Mouse (Mus musculus): ENCODE data around the gene E2f3. TPM values are rescaled to one million over a fixed set of nuclear protein-coding genes. Genes with fewer than 3 reads are reported as not detected.

The E2f3 gene
- total RNA-seq, 2 experiments from 2014 or later: 24.2 to 25.6 TPM

DNA sequence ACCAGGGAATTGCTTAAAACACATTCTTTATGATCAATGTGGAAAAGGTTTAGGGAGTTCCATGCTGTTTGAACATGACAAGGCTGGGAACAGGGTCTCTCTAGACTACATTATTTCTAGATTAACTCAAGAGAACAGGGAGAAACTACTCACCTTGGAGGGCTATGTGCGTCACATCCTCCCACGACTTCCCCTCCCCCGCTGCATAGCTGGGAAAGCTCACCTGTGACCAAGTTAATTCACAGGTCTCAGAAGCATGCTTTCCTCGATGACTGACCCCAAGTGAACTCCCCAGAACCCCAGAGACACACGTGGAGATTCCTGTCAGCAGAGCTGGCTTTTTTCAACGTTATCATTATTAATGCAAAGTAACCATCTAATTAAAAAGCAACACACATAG is 47.1 kb downstream of the E2f3 start:
- no peak for DNase-seq (ENCODE audit: extremely low spot score in 1 of 2, low spot score in 1 of 2)

DNA sequence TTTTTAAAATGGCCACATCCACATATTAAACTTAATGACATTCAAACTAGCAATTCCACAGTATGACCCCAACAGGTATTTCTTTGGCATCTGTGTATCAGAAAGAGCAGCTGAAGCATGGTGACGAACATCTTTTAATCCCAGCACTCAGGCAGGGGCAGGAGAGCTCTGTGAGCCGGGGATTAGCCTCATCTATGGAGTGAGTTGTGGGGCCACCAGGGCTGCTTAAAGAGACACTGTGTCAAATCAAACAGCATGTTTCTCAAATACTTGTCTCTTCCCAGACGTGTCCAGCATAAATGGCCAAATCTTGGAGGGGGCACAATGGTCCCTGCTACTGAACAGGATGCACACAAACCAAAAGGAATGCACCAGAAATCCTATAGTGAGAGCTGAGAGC is 59.7 kb downstream of the E2f3 start:
- no peak for DNase-seq (ENCODE audit: extremely low spot score in 1 of 2, low spot score in 1 of 2)

DNA sequence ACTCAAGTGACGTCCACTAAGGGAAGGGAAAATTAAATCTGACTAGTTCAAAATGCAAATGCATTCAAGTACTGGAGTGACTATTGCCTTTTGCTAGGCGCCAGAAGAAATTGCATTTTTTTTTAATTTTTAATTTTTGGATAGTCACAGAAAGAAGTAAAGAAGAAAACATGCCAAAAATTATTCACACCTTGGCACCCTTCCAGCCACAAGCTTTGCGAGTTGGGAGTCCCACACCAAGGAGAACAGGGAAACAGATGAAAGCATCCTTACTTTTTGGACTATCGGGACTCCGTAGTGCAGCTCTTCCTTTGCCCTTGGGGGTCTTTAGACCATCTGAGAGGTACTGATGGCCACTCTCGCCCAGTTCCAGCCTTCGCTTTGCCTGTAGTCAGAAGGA is 66.0 kb downstream of the E2f3 start:
- DNase-seq (ENCODE audit: extremely low spot score in 1 of 2, low spot score in 1 of 2): no peak

DNA sequence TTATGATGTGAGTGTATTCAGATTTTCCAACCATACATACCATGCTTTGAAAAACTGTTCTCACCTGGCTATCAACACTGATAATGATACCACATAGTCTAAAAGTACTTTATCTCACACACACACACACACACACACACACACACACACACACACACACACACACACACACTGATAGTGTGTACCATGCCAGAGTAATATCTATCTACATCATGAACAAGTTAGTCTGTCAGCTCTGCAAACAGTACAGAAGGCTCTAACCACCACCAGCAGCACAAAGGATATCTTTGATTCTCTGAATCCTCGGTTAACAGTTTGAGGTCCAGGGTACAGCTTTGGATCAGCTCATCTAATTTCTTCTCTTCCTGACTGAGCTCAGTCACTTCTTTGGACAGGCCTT is 69.3 kb downstream of the E2f3 start:
- DNase-seq (ENCODE audit: extremely low spot score in 1 of 2, low spot score in 1 of 2): no peak

DNA sequence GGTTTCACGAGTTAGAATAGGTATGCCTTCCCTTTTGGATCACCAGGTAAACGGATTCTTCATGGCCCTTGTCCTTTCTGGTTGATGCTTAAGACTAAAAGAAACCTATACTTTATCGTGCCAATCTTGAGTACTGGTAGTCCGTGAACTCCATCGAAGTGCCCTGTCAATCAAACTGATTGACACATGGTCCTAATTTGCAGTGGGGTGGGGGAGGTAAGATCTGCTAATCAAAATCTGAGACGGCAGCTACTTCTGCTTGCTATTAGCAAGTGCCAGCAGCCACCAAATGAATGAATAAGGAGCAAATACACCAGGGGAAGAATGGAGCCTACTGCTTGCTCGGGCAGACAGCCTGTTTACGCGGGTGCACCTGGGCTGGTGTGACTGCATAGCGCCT is 72.3 kb downstream of the E2f3 start:
- DNase-seq (ENCODE audit: extremely low spot score in 1 of 2, low spot score in 1 of 2): no peak

DNA sequence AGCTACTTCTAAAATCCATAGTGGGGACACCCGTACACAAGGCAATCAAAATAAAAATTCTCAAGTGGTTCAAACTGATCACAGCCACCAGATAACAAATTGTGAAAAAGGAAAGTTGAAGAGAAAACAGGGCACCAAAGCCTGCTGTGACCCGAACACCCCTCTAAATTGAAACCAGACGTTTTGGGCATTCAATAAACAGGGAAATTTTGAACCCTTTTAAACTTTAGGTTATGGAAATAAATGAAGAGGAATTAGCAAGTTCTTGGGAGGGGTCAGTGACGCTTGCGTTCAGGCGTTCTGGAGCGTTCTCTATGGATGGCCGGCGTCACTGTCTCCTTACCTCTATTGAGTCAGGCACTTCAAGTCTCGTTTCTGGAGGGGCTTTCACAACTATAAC is 72.8 kb downstream of the E2f3 start:
- DNase-seq (ENCODE audit: extremely low spot score in 1 of 2, low spot score in 1 of 2): no peak

DNA sequence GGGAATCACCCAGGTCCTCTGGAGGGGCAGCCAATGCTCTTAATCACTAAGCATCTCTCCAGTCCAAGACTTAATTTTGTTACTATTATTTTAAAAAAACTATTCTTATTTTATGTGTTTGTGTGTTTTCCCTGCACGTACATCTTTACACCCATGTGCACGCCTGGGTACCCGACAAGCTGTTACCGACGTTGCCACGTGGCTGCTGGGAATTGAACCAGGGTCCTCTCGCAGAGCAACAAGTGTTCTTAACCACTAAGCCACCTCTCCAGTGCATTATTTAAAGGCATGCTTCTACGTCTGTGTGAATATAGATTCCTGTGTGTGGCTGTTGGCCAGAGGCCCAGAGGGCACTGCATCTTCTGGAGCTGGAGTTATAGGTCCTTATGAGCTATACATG is 73.6 kb downstream of the E2f3 start:
- DNase-seq (ENCODE audit: extremely low spot score in 1 of 2, low spot score in 1 of 2): no peak

DNA sequence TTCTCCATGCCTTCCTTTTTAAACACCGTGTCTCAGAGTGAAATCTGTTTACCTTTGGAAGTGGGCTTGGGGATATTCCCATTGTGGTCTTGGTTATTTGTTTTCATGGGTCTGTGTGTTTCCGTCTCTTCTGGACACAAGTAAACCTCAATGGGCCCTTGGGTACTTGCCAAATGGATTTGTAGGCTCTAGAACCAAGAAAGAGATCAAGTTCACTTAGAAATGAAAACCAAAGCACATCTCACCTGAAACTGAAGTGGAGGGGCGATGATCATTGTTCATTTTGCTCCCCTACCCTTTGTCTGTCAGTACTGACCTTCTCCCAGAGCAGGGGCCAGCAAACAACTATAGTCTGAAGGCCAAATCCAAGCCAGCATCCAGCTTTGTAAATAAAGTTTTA is 74.7 kb downstream of the E2f3 start:
- no peak for DNase-seq (ENCODE audit: extremely low spot score in 1 of 2, low spot score in 1 of 2)

DNA sequence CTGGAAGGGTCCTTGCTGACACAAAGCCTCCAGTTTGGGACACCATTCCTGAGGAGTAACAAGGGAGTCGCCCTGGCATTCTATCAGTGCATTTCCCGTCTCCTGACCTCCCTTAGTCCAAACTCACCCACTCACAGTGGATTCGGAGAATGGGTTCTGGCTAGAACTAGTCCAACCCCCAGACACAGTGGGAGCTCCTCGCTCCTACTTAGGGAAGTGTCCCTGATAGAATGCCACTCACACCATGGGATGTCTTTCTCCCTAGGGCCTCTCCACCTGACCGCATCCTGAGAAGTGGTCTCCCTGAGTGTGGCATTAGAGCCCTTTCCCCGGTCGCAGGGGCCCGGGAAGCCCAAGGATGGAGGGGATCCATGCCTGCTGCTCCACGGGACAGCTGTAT is 77.4 kb downstream of the E2f3 start:
- no peak for DNase-seq (ENCODE audit: extremely low spot score in 1 of 2, low spot score in 1 of 2)

DNA sequence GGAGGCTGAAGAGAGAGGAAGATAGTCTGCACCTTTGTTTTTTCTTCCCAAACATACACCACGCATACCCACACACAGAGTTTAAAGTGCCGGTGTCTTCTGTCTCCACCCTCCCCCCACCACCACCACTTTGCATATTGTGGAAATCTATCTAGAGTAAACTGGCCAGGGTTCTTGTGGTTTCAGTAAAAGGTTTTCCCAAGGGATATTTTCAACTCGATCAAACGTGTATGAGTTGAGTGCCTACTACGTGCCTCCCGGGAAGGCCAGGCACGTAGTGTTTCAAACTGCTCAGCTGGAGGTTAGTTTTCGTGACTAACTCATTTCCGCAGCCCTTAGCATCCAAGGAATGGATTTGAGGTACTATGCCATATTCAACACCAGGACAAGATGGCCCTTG is 77.9 kb downstream of the E2f3 start:
- no peak for DNase-seq (ENCODE audit: extremely low spot score in 1 of 2, low spot score in 1 of 2)

DNA sequence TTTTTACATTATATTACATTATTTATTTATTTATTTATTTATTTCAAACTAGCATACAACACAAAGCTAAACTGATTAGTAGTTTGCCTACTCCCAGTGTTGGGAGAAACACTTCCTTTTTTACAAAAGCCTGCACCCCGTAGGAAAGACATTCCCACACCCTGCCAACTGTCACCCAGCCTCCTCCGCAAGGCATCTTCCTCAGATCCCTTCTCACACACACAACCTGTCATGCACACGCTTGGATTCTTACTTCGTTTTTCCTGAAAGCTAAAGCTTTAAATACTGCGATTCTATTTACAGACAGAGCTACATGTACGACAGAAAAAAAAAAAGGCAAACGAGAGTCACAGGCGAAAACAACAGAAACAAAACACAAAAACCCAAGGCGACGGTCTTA is 79.1 kb downstream of the E2f3 start:
- no peak for DNase-seq (ENCODE audit: extremely low spot score in 1 of 2, low spot score in 1 of 2)

DNA sequence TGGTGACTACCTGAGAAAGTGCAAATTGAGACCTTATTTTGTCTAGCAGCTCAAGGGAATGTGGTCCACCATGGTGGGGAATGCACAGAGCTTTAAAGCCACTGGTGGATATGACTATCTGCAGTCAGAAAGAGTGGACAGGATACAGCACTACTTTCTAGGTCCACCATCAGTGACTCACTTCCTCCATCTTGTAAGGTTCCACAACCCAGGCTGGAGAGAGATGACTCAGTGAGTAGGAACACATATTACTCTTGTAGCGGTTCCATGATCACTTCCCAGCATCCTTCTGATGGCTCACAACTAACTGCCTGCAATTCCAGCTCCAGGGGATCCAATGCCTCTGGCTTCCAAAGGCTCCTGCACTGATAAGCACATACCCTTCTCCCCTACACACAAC is 82.5 kb downstream of the E2f3 start:
- DNase-seq (ENCODE audit: extremely low spot score in 1 of 2, low spot score in 1 of 2): no peak

DNA sequence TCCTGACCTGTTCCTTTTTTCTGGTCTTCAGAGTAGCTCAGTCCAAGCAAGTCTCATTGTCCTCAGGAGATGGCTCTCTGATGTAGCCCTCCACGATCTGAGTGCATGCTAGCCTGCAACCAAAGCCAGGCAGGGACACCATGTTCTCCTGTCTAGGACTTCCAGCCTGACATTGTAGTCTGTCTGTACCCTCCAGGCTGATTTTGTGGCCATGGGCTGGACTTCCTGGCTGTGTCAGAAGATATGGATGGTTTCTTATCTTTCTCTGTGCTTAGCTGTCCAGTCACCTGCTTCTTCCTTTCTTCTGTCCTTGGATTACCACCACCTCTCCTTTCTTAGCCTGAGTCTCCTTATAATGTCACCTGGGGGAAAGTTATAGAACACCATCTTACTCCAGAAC is 83.2 kb downstream of the E2f3 start:
- no peak for DNase-seq (ENCODE audit: extremely low spot score in 1 of 2, low spot score in 1 of 2)

DNA sequence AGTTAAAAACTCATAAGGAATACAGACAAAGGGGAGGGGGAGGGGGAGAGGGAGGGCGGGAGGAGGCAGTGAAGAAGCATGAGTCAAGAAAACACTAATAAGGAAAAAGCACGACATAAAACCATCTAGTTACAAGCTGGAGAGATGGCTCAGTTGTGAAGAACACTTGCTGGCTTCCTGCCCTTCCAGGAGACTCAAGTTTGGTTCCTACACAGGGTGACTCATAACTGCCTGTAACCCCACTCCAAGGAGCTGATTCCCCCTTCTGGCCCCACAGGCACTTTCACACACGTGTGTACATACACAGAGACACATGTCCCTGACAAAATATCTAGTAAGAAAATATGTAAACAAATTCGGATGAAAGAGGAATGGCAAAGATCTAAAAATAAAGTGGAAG is 84.2 kb downstream of the E2f3 start:
- DNase-seq (ENCODE audit: extremely low spot score in 1 of 2, low spot score in 1 of 2): no peak

DNA sequence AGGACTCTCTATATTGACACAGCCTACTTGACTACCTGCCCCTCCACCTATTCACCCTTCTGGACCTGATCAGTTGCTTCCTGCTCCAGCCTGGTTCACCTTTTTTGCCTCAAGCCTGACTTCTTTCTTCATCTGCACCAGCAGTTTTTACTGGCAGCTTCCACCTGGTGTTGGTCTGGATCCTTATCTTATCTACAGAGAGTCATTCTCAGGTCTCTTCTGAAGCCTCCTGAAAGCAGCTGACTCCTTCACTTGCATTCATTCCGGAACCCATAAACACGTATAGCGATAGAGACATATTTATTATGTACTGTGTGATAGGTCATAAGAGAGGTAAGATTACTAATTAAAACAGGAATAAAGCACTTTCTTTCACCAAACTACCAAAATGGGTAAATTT is 119.1 kb downstream of the E2f3 start:
- DNase-seq (ENCODE audit: extremely low spot score in 1 of 2, low spot score in 1 of 2): no peak

DNA sequence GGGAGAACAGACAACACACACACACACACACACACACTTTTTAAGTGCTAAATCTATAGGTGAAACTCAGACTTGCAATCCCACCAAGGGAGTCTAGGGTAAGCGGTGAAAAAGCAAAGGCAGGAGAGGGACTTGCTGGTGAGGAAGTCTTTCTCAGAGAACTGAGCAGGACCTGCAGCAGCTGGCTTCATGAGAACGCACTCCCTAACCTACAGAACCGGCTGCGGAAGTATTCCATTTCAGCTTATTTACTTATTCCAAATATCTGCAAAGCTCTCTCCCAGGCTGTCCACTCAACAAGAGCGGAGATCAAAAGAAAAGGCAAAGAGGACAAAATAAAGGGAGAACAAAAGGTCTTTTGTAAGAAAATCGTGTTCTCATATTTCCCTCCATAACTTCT is 121.5 kb downstream of the E2f3 start:
- DNase-seq (ENCODE audit: extremely low spot score in 1 of 2, low spot score in 1 of 2): no peak

DNA sequence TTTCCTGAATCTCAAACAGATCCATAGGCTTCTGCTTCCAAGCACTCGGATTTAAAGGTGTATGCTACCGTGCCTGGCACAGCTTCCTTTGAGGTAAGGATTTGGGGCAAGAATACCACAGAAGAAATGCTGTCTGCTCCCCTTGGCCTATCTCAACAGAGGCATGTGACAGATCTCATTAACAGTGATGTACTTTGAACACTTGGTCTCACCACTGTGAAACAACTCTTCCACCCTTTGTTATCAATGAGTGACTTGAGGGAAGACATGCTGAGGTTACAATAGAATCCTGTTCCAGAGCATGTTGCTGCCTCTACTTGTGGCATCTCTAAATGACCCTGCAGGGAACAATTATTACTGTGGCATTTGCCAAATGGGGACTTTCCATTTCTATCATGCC is 125.8 kb downstream of the E2f3 start:
- no peak for DNase-seq (ENCODE audit: extremely low spot score in 1 of 2, low spot score in 1 of 2)

DNA sequence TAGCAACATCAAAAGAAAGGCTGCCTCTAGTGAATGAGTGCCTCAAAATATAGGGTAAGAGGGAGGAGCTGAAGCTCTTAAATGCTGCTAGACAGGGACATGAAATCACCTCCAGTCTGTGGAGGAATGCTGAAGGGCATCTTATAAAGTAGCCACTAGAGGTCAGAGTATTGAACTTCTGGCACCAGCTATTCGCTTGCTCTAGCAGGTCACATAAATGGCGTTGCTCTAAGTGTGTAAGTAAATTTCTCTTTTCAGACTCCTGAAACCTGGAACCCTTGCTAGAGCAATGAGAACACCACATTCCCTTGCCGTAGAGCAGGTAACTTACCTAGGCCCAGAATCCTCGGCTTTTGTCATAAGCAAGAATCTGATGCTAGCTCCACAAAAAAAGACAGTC is 128.4 kb downstream of the E2f3 start:
- DNase-seq (ENCODE audit: extremely low spot score in 1 of 2, low spot score in 1 of 2): no peak

Other genes with a start within 250 kb of the E2f3 start
- gene Cdkal1, start 130.4 kb downstream of the E2f3 start, total RNA-seq (2021): 10 to 100 TPM; 22.0 to 22.1 TPM
- 1 to 10 TPM in 1 of 2 experiments, under 1 TPM in 1; 0.94 to 1.7 TPM for gene Mboat1, start 150.4 kb upstream of the E2f3 start, total RNA-seq (2021)